ENCODE assay signal across 23 mouse cellular contexts in genomic region chr10:69628743-69629142, GRCm38 (mm10).
A peak's percentile ranks its signal among the peaks of the same experiment; 100 is the strongest.
DNase-seq lines count a peak whose midpoint lies in the region; ATAC-seq and TF ChIP-seq lines count a peak whose summit lies in the region.
"Had no signal": no experiment of that assay in that cellular context is flagged by ENCODE, and none has a peak within 500 bp of the region (broad histone marks: within the 10 kb centered on the region; RNA-seq: fewer than 3 reads in every experiment).

No protein-coding gene starts in this region.

- DNase-seq in heart, embryonic 10.5 days (ENCODE audit: low spot score) = no peak
- peak; percentile 19 for DNase-seq in lung, embryonic 14.5 days
- no peak for DNase-seq in lung, postnatal 4 days
- DNase-seq in limb, embryonic 10.5 days (ENCODE audit: low spot score) = no peak
- DNase-seq: adrenal gland, postnatal 10 days; B cell, adult 2 months; cerebellum, adult 18-20 months; cerebellum, postnatal 14 days; gastrocnemius, postnatal 25 days; kidney, postnatal 25 days; right cerebral cortex, postnatal 14 days had no signal

- no peaks in the 10 kb centered on the region for H3K27me3 ChIP-seq in heart, embryonic 12.5 days (replicated peaks)
- no peaks in the 10 kb centered on the region for H3K27me3 ChIP-seq in heart, embryonic 10.5 days (ENCODE audit: insufficient read depth, poor library complexity, severe bottlenecking)
- H3K27me3 ChIP-seq in lung, embryonic 14.5 days (ENCODE audit: insufficient read depth, low read length) = no peaks in the 10 kb centered on the region
- H3K27me3 ChIP-seq in C2C12 (ENCODE audit: control insufficient read depth, insufficient read depth, insufficient read length) = no peaks in the 10 kb centered on the region
- H3K27me3 ChIP-seq in limb, embryonic 10.5 days (ENCODE audit: low read depth, poor library complexity, severe bottlenecking) = no peaks in the 10 kb centered on the region
- H3K27me3 ChIP-seq: embryonic facial prominence, embryonic 13.5 days; limb, embryonic 15.5 days; liver, embryonic 15.5 days; midbrain, embryonic 13.5 days; neural tube, embryonic 12.5 days had no signal

- H3K79me2 ChIP-seq in C2C12 (ENCODE audit: control insufficient read depth, insufficient read depth) = no peaks in the 10 kb centered on the region

- no peak overlapping the region for H3K4me3 ChIP-seq in heart, embryonic 12.5 days
- no peak overlapping the region for H3K4me3 ChIP-seq in heart, embryonic 10.5 days
- no peak overlapping the region for H3K4me3 ChIP-seq in lung, embryonic 14.5 days (ENCODE audit: low read depth, low read length)
- no peak overlapping the region for H3K4me3 ChIP-seq in C2C12 (ENCODE audit: insufficient read depth, poor library complexity, severe bottlenecking)
- H3K4me3 ChIP-seq in limb, embryonic 10.5 days = no peak overlapping the region
- H3K4me3 ChIP-seq: embryonic facial prominence, embryonic 13.5 days; limb, embryonic 15.5 days; liver, embryonic 15.5 days; midbrain, embryonic 13.5 days; neural tube, embryonic 12.5 days had no signal

- no peak overlapping the region for H3K4me2 ChIP-seq in heart, embryonic 12.5 days
- no peak overlapping the region for H3K4me2 ChIP-seq in lung, embryonic 14.5 days
- H3K4me2 ChIP-seq: embryonic facial prominence, embryonic 13.5 days; heart, embryonic 11.5 days; limb, embryonic 15.5 days; liver, embryonic 15.5 days; midbrain, embryonic 13.5 days; neural tube, embryonic 12.5 days had no signal

- no peaks in the 10 kb centered on the region for H3K79me3 ChIP-seq in C2C12 (ENCODE audit: low read depth)

- TF ChIP-seq CTCF in lung, embryonic 14.5 days (IDR thresholded peaks at IDR 0.05; ENCODE audit: low read depth) = no peak
- no peak for TF ChIP-seq CTCF in C2C12 (IDR thresholded peaks at IDR 0.05; ENCODE audit: control insufficient read depth, insufficient read depth, insufficient read length)

- H3ac ChIP-seq in C2C12 (ENCODE audit: control insufficient read depth, insufficient read length, low read depth) = no peak overlapping the region

- no peaks in the 10 kb centered on the region for H3K36me3 ChIP-seq in heart, embryonic 12.5 days
- no peaks in the 10 kb centered on the region for H3K36me3 ChIP-seq in heart, embryonic 10.5 days
- no peaks in the 10 kb centered on the region for H3K36me3 ChIP-seq in lung, embryonic 14.5 days (ENCODE audit: insufficient read depth)
- H3K36me3 ChIP-seq in C2C12 (ENCODE audit: control insufficient read depth, insufficient read depth) = no peaks in the 10 kb centered on the region
- H3K36me3 ChIP-seq in limb, embryonic 10.5 days = no peaks in the 10 kb centered on the region
- H3K36me3 ChIP-seq: embryonic facial prominence, embryonic 13.5 days; limb, embryonic 15.5 days; liver, embryonic 15.5 days; midbrain, embryonic 13.5 days; neural tube, embryonic 12.5 days had no signal

- no peak for ATAC-seq in heart, embryonic 12.5 days (ENCODE audit: insufficient number of reproducible peaks, low FRiP score)
- ATAC-seq in lung, embryonic 14.5 days (ENCODE audit: insufficient read depth) = no peak
- ATAC-seq in granulocyte monocyte progenitor cell, adult 5-6 weeks (replicated peaks; ENCODE audit: poor library complexity, severe bottlenecking) = no peak
- ATAC-seq: forebrain, embryonic 14.5 days; hindbrain, postnatal 0 days; intestine, postnatal 0 days; midbrain, embryonic 13.5 days had no signal

- H3K4me1 ChIP-seq in heart, embryonic 12.5 days (replicated peaks) = peaks cover 7% of the 10 kb centered on the region; the same call in 1 of the 2 replicates
- H3K4me1 ChIP-seq in heart, embryonic 10.5 days = peaks cover 11% of the 10 kb centered on the region
- H3K4me1 ChIP-seq in lung, embryonic 14.5 days (ENCODE audit: insufficient read depth) = 0 out of 2 replicates have a peak, but pooled peaks cover 4% of the 10 kb centered on the region
- H3K4me1 ChIP-seq in limb, embryonic 10.5 days = peaks cover 16% of the 10 kb centered on the region; the same call in 1 of the 2 replicates
- H3K4me1 ChIP-seq: liver, embryonic 15.5 days had no signal

- H3K9me3 ChIP-seq in heart, embryonic 12.5 days (replicated peaks) = no peaks in the 10 kb centered on the region
- no peaks in the 10 kb centered on the region for H3K9me3 ChIP-seq in heart, embryonic 10.5 days
- H3K9me3 ChIP-seq in lung, embryonic 14.5 days (ENCODE audit: low read depth, low read length) = no peaks in the 10 kb centered on the region
- no peaks in the 10 kb centered on the region for H3K9me3 ChIP-seq in limb, embryonic 10.5 days (replicated peaks)
- H3K9me3 ChIP-seq: embryonic facial prominence, embryonic 13.5 days; limb, embryonic 15.5 days; liver, embryonic 15.5 days; midbrain, embryonic 13.5 days; neural tube, embryonic 12.5 days had no signal

- peak overlapping the region; percentile 33; the same call in 1 of the 2 replicates for H3K27ac ChIP-seq in heart, embryonic 12.5 days (ENCODE audit: poor library complexity, severe bottlenecking)
- H3K27ac ChIP-seq in heart, embryonic 10.5 days = no peak overlapping the region
- no peak overlapping the region for H3K27ac ChIP-seq in lung, embryonic 14.5 days (ENCODE audit: low read depth)
- H3K27ac ChIP-seq in limb, embryonic 10.5 days = 0 out of 2 replicates have a peak overlapping the region, but pooled peaks have one; percentile 0
- H3K27ac ChIP-seq: embryonic facial prominence, embryonic 13.5 days; hindbrain, postnatal 0 days; limb, embryonic 15.5 days; liver, embryonic 15.5 days; midbrain, embryonic 13.5 days; neural tube, embryonic 12.5 days had no signal

- WGBS in heart, embryonic 12.5 days = 26% methylated on average over 6 of the region's 6 CpGs
- WGBS in heart, embryonic 10.5 days = 30% methylated on average over 6 of the region's 6 CpGs
- WGBS in lung, embryonic 14.5 days = 34% methylated on average over 6 of the region's 6 CpGs
- 45% methylated on average over 6 of the region's 6 CpGs for WGBS in limb, embryonic 10.5 days

- H3K9ac ChIP-seq in heart, embryonic 12.5 days = no peak overlapping the region
- H3K9ac ChIP-seq in lung, embryonic 14.5 days = no peak overlapping the region
- H3K9ac ChIP-seq: embryonic facial prominence, embryonic 13.5 days; limb, embryonic 15.5 days; liver, embryonic 15.5 days; midbrain, embryonic 13.5 days; neural tube, embryonic 12.5 days had no signal

TF ChIP-seq in C2C12, 6 proteins besides CTCF, POLR2A, EP300 and RAD21:
- TF ChIP-seq MYOD1 (IDR thresholded peaks at IDR 0.05; ENCODE audit: control insufficient read depth, insufficient read length, low read depth) = peak; percentile 94
- no peak for TF ChIP-seq CEBPB (IDR thresholded peaks at IDR 0.05; ENCODE audit: low read depth)
- peak; percentile 44 for TF ChIP-seq FOSL1 (IDR thresholded peaks at IDR 0.05; ENCODE audit: insufficient read depth, low read length, poor library complexity, severe bottlenecking)
- TF ChIP-seq MYOG (IDR thresholded peaks at IDR 0.05; ENCODE audit: control insufficient read depth, extremely low read depth, insufficient read length) = no peak
- TF ChIP-seq USF1 (IDR thresholded peaks at IDR 0.05; ENCODE audit: low read depth) = peak; percentile 69
- TF ChIP-seq MAX (IDR thresholded peaks at IDR 0.05) = peak; percentile 98

Comparison
In these comparisons a context has a peak if more than half of its experiments do, and no peak if none do; other contexts are left out.
1. H3K27ac ChIP-seq: peak in heart, embryonic 12.5 days (single experiment) and limb, embryonic 10.5 days (single experiment); none in heart, embryonic 10.5 days (single experiment) and lung, embryonic 14.5 days (single experiment).